Mouse (Mus musculus): ENCODE measurements around the gene Gnas. TPM values are rescaled to one million over a fixed set of nuclear protein-coding genes. Genes with fewer than 3 reads are reported as not detected.
"Not testable (repeated sequence)": the region's sequence is repeated elsewhere in the genome, so short reads cannot be mapped to it uniquely, and the experiment has no call there.

The Gnas gene
- polyA plus RNA-seq, 1 experiment, result 515 TPM

GRCm38 (mm10) chr2:174307903-174308302 lies 23.8 kb downstream of the Gnas start:
- Histone ChIP-seq H3K36me3 (ENCODE audit: control insufficient read depth, insufficient read depth, low read length) (no peaks in the 10 kb centered on the region), H3K27me3 (ENCODE audit: control insufficient read depth, insufficient read depth, low read length) (no peaks in the 10 kb centered on the region), H3K4me3 (ENCODE audit: extremely low read depth, insufficient read depth, insufficient read length) (no peak overlapping the region), H3K4me1 (ENCODE audit: control insufficient read depth, insufficient read depth, insufficient read length) (no peaks in the 10 kb centered on the region), H3K27ac (ENCODE audit: insufficient read depth, low read length) (no peak overlapping the region)
- WGBS, result 80% methylated on average over 3 of the region's 3 CpGs
- no peak for DNase-seq (ENCODE audit: low read depth in 1 of 2, low spot score in 2 of 2)
- TF ChIP-seq CTCF (IDR thresholded peaks at IDR 0.05; ENCODE audit: extremely low read depth, insufficient read depth, insufficient read length, insufficient replicate concordance), result no peak
- TF ChIP-seq POLR2A (IDR thresholded peaks at IDR 0.05; ENCODE audit: low read depth, low read length), result no peak

- 18% methylated on average over 7 of the region's 7 CpGs for WGBS
- no peaks in the 10 kb centered on the region for H3K27me3 ChIP-seq (ENCODE audit: control insufficient read depth, insufficient read depth, low read length)
- DNase-seq (ENCODE audit: low read depth in 1 of 2, low spot score in 2 of 2), result peak in 1 of 2 experiments; percentile 55
- H3K27ac ChIP-seq (ENCODE audit: insufficient read depth, low read length), result no peak overlapping the region
- H3K36me3 ChIP-seq (ENCODE audit: control insufficient read depth, insufficient read depth, low read length), result no peaks in the 10 kb centered on the region
- no peak for TF ChIP-seq POLR2A (IDR thresholded peaks at IDR 0.05; ENCODE audit: low read depth, low read length)
- TF ChIP-seq CTCF (IDR thresholded peaks at IDR 0.05; ENCODE audit: extremely low read depth, insufficient read depth, insufficient read length, insufficient replicate concordance), result peak; percentile 69; the same call in 1 of the 2 replicates
- no peak overlapping the region for H3K4me3 ChIP-seq (ENCODE audit: extremely low read depth, insufficient read depth, insufficient read length)
- H3K4me1 ChIP-seq (ENCODE audit: control insufficient read depth, insufficient read depth, insufficient read length), result no peaks in the 10 kb centered on the region
These were observed 26.9 kb downstream of the Gnas start for GRCm38 (mm10) chr2:174310913-174311514.

- TF ChIP-seq CTCF (IDR thresholded peaks at IDR 0.05; ENCODE audit: extremely low read depth, insufficient read depth, insufficient read length, insufficient replicate concordance) (no peak), POLR2A (IDR thresholded peaks at IDR 0.05; ENCODE audit: low read depth, low read length) (no peak)
- H3K27me3 ChIP-seq (ENCODE audit: control insufficient read depth, insufficient read depth, low read length), result no peaks in the 10 kb centered on the region
- H3K36me3 ChIP-seq (ENCODE audit: control insufficient read depth, insufficient read depth, low read length), result no peaks in the 10 kb centered on the region
- no peak overlapping the region for H3K4me3 ChIP-seq (ENCODE audit: extremely low read depth, insufficient read depth, insufficient read length)
- no peaks in the 10 kb centered on the region for H3K4me1 ChIP-seq (ENCODE audit: control insufficient read depth, insufficient read depth, insufficient read length)
- no peak overlapping the region for H3K27ac ChIP-seq (ENCODE audit: insufficient read depth, low read length)
- DNase-seq (ENCODE audit: low read depth in 1 of 2, low spot score in 2 of 2), result no peak
- WGBS, result 81% methylated on average over 1 of the region's 1 CpGs
These were observed 27.5 kb downstream of the Gnas start for GRCm38 (mm10) chr2:174311613-174312012.

GRCm38 (mm10) chr2:174312118-174312647 lies 28.1 kb downstream of the Gnas start:
- no peaks in the 10 kb centered on the region for H3K27me3 ChIP-seq (ENCODE audit: control insufficient read depth, insufficient read depth, low read length)
- no peak overlapping the region for H3K27ac ChIP-seq (ENCODE audit: insufficient read depth, low read length)
- DNase-seq (ENCODE audit: low read depth in 1 of 2, low spot score in 2 of 2), result peak; percentile 64 to 85
- 28% methylated on average over 4 of the region's 4 CpGs for WGBS
- H3K4me1 ChIP-seq (ENCODE audit: control insufficient read depth, insufficient read depth, insufficient read length), result no peaks in the 10 kb centered on the region
- no peak overlapping the region for H3K4me3 ChIP-seq (ENCODE audit: extremely low read depth, insufficient read depth, insufficient read length)
- TF ChIP-seq POLR2A (IDR thresholded peaks at IDR 0.05; ENCODE audit: low read depth, low read length), result no peak
- peak; percentile 63; the same call in 1 of the 2 replicates for TF ChIP-seq CTCF (IDR thresholded peaks at IDR 0.05; ENCODE audit: extremely low read depth, insufficient read depth, insufficient read length, insufficient replicate concordance)
- H3K36me3 ChIP-seq (ENCODE audit: control insufficient read depth, insufficient read depth, low read length), result no peaks in the 10 kb centered on the region

GRCm38 (mm10) chr2:174312661-174313060 lies 28.5 kb downstream of the Gnas start:
- TF ChIP-seq CTCF (IDR thresholded peaks at IDR 0.05; ENCODE audit: extremely low read depth, insufficient read depth, insufficient read length, insufficient replicate concordance) (no peak), POLR2A (IDR thresholded peaks at IDR 0.05; ENCODE audit: low read depth, low read length) (no peak)
- no peaks in the 10 kb centered on the region for H3K36me3 ChIP-seq (ENCODE audit: control insufficient read depth, insufficient read depth, low read length)
- WGBS, result 98% methylated on average over 2 of the region's 2 CpGs
- H3K4me1 ChIP-seq (ENCODE audit: control insufficient read depth, insufficient read depth, insufficient read length), result no peaks in the 10 kb centered on the region
- H3K27ac ChIP-seq (ENCODE audit: insufficient read depth, low read length), result no peak overlapping the region
- DNase-seq (ENCODE audit: low read depth in 1 of 2, low spot score in 2 of 2), result no peak
- H3K4me3 ChIP-seq (ENCODE audit: extremely low read depth, insufficient read depth, insufficient read length), result no peak overlapping the region
- H3K27me3 ChIP-seq (ENCODE audit: control insufficient read depth, insufficient read depth, low read length), result no peaks in the 10 kb centered on the region

- not testable (repeated sequence) for H3K27ac ChIP-seq (ENCODE audit: insufficient read depth, low read length); H3K4me3 ChIP-seq (ENCODE audit: extremely low read depth, insufficient read depth, insufficient read length); H3K4me1 ChIP-seq (ENCODE audit: control insufficient read depth, insufficient read depth, insufficient read length); DNase-seq (ENCODE audit: low read depth in 1 of 2, low spot score in 2 of 2); H3K36me3 ChIP-seq (ENCODE audit: control insufficient read depth, insufficient read depth, low read length); H3K27me3 ChIP-seq (ENCODE audit: control insufficient read depth, insufficient read depth, low read length)
These were observed 31.3 kb downstream of the Gnas start for GRCm38 (mm10) chr2:174315445-174315844.

GRCm38 (mm10) chr2:174316661-174317060 lies 32.5 kb downstream of the Gnas start:
- DNase-seq (ENCODE audit: low read depth in 1 of 2, low spot score in 2 of 2), result no peak
- H3K27me3 ChIP-seq (ENCODE audit: control insufficient read depth, insufficient read depth, low read length), result no peaks in the 10 kb centered on the region
- TF ChIP-seq CTCF (IDR thresholded peaks at IDR 0.05; ENCODE audit: extremely low read depth, insufficient read depth, insufficient read length, insufficient replicate concordance) (no peak), POLR2A (IDR thresholded peaks at IDR 0.05; ENCODE audit: low read depth, low read length) (no peak)
- no peaks in the 10 kb centered on the region for H3K36me3 ChIP-seq (ENCODE audit: control insufficient read depth, insufficient read depth, low read length)
- H3K27ac ChIP-seq (ENCODE audit: insufficient read depth, low read length), result no peak overlapping the region
- 90% methylated on average over 9 of the region's 9 CpGs for WGBS
- H3K4me3 ChIP-seq (ENCODE audit: extremely low read depth, insufficient read depth, insufficient read length), result no peak overlapping the region
- H3K4me1 ChIP-seq (ENCODE audit: control insufficient read depth, insufficient read depth, insufficient read length), result no peaks in the 10 kb centered on the region
